Mouse (Mus musculus) kidney, postnatal 14 days (tissue): Measurements from ENCODE around the gene Vtn.

Experiments used
- DNase-seq: peaks from one replicate; pipeline ENCODE4 v3.0.0; 2022; ENCODE audit warnings: mixed read lengths

Gene Vtn

DNA sequence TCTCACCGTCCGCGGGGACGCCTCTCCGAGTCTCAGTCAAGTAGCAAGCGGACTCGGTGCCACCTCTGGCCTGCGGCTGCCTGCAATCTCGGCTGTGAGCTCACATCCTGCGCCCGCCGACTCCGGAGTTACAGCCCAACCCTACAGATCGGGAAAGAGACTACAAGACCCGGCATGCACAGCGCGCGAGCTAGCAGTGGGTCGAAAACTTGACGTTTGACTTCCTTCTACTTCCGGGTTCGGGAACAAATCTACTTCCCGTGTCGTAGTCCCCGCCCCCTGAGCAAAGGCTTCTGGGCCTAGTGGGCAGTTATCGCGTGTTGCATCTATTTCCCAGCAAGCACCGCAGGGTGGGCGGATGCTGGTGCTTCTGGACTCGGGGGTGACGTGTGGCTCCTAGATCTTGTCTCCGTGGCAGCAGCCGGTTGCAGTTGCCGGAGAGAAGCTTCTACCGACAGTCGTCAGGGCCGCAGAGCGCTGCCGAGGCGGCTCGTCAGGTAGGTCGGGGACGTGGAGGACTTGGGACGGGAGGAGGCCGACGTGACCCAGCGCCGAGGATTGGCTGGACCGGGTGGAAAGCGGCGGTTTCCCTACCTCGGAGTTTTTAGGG is 37.3 kb downstream of the Vtn start, which contains the start of the genes Tnfaip1 and Ift20:
Gene Tnfaip1, minus strand, starts transcription at position 253 of the 610 bp plus-strand sequence.
Gene Ift20, plus strand, starts transcription at position 282 of the 610 bp plus-strand sequence.
- peak; percentile 99 for DNase-seq

- DNase-seq: no peak
Measured at GRCm38 (mm10) chr11:78536690-78537084, 37.8 kb downstream of the Vtn start.

GRCm38 (mm10) chr11:78540358-78540757 is 41.5 kb downstream of the Vtn start:
- no peak for DNase-seq

GRCm38 (mm10) chr11:78544449-78545111 is 45.7 kb downstream of the Vtn start:
- no peak for DNase-seq

- no peak for DNase-seq
Measured at GRCm38 (mm10) chr11:78545181-78545580, 46.3 kb downstream of the Vtn start.

GRCm38 (mm10) chr11:78547718-78548460 is 49.0 kb downstream of the Vtn start:
- DNase-seq: no peak

DNA sequence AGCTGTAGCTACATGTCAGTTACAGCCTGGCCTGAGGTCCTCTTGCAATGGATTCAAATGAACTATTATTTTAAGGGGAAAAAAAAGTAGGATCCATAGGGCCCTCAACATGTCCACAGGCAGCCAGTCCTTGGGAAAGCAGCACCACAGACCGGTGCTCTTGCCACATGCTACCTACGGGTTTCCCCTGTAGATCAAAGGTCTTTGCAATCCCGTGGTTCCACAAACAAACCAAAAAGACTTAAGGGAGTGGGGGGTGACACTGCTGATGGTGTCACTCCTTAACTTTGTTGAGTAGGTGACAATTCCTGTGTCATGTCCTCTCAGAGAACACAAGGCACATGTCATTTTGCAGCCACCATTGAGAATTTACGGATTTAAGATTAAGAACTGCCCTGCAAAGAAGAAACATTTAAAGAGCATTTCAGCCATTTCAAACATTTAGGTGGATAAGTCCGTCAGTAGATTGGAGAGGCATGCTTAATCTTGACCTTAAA is 50.6 kb downstream of the Vtn start:
- no peak for DNase-seq

DNA sequence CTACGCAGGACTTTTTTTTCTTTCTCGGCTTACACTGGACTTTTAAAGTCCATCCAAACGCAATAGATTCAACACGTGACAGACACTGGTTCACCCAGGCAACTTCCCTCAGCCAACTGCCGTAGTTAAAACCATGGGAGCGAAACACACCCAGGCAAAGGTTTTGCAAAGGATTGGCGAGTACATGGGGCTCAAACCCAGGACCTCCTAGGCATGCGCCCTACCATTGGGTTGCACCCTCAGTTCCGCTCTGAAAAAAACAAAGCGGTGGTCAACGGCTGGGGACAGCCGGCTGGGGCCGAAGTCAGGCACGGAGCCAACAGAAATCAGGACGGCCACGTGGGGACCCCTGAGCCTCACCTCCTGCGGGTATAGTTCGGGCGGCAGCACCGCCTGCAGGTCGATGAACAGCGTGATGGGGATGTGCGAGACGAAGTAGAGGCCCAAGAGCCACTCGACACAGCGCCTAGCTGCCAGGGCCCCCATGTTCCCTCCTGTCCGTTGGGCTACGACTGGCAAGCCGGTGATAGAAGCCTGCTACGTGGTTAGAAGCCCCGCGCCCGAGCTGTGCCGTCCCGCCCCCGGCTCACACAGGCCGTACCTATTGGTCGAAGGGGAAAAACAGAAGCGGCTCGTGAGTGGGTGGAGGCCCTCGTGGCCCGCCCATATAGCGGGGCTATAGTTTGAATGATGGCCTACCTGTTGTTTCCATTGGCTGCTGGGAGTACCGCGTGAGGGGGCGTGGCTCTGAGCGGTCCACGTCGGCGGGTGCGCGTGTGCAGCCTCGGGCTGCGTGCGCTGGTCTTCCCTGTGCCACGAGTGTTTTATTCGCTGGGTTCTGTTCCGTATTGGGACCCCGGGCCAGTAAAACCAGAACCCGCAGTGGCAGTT is 51.5 kb downstream of the Vtn start, which contains the start of gene Tmem97:
Gene Tmem97, minus strand, starts transcription at position 610 of the 891 bp plus-strand sequence.
- peak; percentile 97 for DNase-seq

DNA sequence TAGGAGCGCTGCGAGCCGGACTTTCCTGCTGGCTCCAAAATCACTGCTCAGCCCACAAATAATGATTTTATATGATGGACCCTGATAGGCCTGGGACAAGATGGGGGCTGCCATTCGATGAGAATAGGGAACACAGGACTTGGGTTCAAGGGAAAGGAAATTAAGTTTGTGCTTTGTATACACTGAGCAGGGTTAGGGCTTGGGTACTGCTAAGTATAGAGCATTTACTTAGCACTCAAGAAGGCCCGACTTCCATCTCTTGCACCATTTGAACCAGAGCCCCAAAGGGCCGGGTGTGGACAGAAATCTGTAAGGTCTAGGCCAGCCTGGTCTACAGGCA is 52.1 kb downstream of the Vtn start:
- no peak for DNase-seq
